Mouse (Mus musculus): ENCODE measurements around the gene Slc38a3. TPM values are rescaled to one million over a fixed set of nuclear protein-coding genes. Genes with fewer than 3 reads are reported as not detected.

Slc38a3 gene
- polyA plus RNA-seq, 1 experiment from 2014 or later: 5.1 TPM

GRCm38 (mm10) chr9:107702606-107703185 lies 33.4 kb upstream of the Slc38a3 start:
- H3K4me3 ChIP-seq: no peak overlapping the region
- no peak overlapping the region for H3K9ac ChIP-seq
- ATAC-seq (ENCODE audit: insufficient number of reproducible peaks, low FRiP score, low TSS enrichment, low read depth): no peak
- H3K36me3 ChIP-seq: peaks cover 18% of the 10 kb centered on the region
- no peaks in the 10 kb centered on the region for H3K27me3 ChIP-seq
- peak overlapping the region; percentile 79 for H3K27ac ChIP-seq
- H3K4me1 ChIP-seq: peaks cover 98% of the 10 kb centered on the region
- WGBS: 66% methylated on average over 3 of the region's 3 CpGs
- 0 out of 2 replicates have a peak overlapping the region, but pooled peaks have one; percentile 3 for H3K4me2 ChIP-seq
- H3K9me3 ChIP-seq: no peaks in the 10 kb centered on the region

- WGBS: 12% methylated on average over 12 of the region's 12 CpGs
- Histone ChIP-seq H3K4me3 (no peak overlapping the region), H3K4me2 (0 out of 2 replicates have a peak overlapping the region, but pooled peaks have one; percentile 10), H3K9me3 (no peaks in the 10 kb centered on the region), H3K4me1 (peaks cover 98% of the 10 kb centered on the region), H3K36me3 (peaks cover 22% of the 10 kb centered on the region), H3K9ac (no peak overlapping the region), H3K27me3 (no peaks in the 10 kb centered on the region), H3K27ac (peak overlapping the region; percentile 72)
- ATAC-seq (ENCODE audit: insufficient number of reproducible peaks, low FRiP score, low TSS enrichment, low read depth): no peak
Measured at GRCm38 (mm10) chr9:107701594-107701993, 32.3 kb upstream of the Slc38a3 start.

DNA sequence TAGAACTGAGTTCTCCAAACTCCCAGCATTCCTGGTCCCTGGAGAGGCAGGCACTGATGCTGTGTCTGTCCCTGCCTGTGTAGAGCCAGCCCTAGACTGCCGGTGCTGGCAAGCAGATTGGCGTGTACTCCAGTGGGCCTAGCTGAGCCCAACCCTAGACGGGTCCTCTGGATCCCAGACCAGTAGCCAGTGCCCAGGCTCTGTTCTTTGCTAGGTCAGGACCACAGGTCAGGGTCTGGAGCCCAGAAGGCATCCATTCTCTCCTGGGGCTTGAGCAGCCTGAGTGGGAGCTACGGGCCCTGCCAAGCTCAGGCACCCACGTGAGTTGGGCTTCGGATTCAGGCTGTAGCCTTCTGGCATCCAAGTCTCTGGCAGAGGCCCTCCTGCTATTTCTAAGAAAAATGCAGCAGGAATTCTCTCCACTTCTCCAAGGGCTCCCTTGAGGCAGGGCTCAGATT lies 30.8 kb upstream of the Slc38a3 start:
- 16% methylated on average over 6 of the region's 6 CpGs for WGBS
- no peak overlapping the region for H3K4me3 ChIP-seq
- H3K27me3 ChIP-seq: no peaks in the 10 kb centered on the region
- peak overlapping the region; percentile 72 for H3K27ac ChIP-seq
- no peak overlapping the region for H3K9ac ChIP-seq
- H3K4me2 ChIP-seq: peak overlapping the region; percentile 24
- no peak for ATAC-seq (ENCODE audit: insufficient number of reproducible peaks, low FRiP score, low TSS enrichment, low read depth)
- no peaks in the 10 kb centered on the region for H3K9me3 ChIP-seq
- H3K36me3 ChIP-seq: peaks cover 30% of the 10 kb centered on the region
- peaks cover 93% of the 10 kb centered on the region for H3K4me1 ChIP-seq

DNA sequence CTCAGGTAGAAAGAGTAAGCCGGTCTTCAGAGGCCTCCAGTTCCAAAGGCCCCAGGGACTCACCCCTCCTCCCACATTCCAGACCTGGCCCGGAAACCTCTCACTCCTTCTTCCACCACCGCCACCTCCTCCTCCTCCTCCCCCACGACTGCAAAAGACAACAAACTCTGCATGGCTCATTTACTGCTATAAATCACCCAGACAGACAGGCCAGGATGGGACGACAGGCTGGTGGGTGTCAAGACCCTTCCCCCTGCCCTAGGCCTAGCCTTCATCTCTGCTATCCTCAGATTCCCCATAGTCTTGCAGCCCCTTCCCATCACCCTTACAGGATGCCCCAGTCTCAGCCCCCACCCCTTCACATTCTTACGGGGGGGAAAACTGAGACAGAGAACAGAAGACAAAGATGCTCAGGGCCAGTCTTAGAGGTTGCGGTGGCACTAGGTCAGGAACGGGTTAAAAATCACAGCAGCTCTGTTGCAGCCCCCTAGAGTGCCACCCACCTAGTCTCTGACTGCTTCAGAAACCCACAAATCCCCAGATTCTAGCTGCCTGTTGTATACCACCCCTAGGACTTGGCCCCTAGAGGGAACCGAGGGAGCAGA lies 30.1 kb upstream of the Slc38a3 start:
- Histone ChIP-seq H3K27ac (peak overlapping the region; percentile 72), H3K4me3 (no peak overlapping the region), H3K36me3 (peaks cover 29% of the 10 kb centered on the region), H3K4me1 (peaks cover 91% of the 10 kb centered on the region), H3K27me3 (no peaks in the 10 kb centered on the region), H3K4me2 (peak overlapping the region; percentile 24; the same call in 1 of the 2 replicates), H3K9ac (no peak overlapping the region), H3K9me3 (no peaks in the 10 kb centered on the region)
- no peak for ATAC-seq (ENCODE audit: insufficient number of reproducible peaks, low FRiP score, low TSS enrichment, low read depth)
- 7% methylated on average over 9 of the region's 9 CpGs for WGBS

DNA sequence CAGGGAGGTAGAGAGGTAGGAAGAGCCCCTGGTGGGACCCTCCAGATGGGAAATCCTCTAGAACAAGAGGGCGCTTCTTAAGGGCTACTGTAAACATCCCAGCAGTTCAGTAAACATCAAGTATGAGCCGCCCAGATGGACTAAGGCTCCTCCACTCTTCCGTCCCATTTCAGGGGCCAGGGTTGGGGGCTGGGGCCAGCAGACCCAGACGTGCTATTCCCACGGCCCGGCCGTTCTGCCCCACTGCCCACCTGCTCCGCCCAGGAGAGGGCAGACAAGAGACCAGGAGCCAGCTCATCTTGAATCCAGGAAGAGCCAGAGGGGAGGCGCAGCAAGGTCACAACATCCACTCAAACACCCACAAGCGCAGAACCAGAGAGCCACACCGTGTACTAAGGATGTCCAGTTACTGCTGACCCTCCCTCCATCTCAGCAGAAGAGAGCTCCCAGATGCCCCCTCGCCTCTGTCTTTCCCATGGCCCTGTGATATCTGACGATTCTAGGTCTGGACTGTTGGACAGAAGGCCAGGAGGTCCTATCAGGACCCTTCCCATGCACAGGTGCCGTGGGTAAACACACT lies 29.4 kb upstream of the Slc38a3 start:
- no peak overlapping the region for H3K4me3 ChIP-seq
- no peaks in the 10 kb centered on the region for H3K9me3 ChIP-seq
- peaks cover 35% of the 10 kb centered on the region for H3K36me3 ChIP-seq
- H3K27ac ChIP-seq: 0 out of 2 replicates have a peak overlapping the region, but pooled peaks have one; percentile 72
- 22% methylated on average over 14 of the region's 14 CpGs for WGBS
- no peak for ATAC-seq (ENCODE audit: insufficient number of reproducible peaks, low FRiP score, low TSS enrichment, low read depth)
- peaks cover 84% of the 10 kb centered on the region for H3K4me1 ChIP-seq
- 0 out of 2 replicates have a peak overlapping the region, but pooled peaks have one; percentile 8 for H3K9ac ChIP-seq
- peak overlapping the region; percentile 24; the same call in 1 of the 2 replicates for H3K4me2 ChIP-seq
- no peaks in the 10 kb centered on the region for H3K27me3 ChIP-seq

- H3K4me2 ChIP-seq: no peak overlapping the region; the same call in 1 of the 2 replicates
- H3K4me3 ChIP-seq: no peak overlapping the region
- H3K27me3 ChIP-seq: no peaks in the 10 kb centered on the region
- ATAC-seq (ENCODE audit: insufficient number of reproducible peaks, low FRiP score, low TSS enrichment, low read depth): no peak
- no peak overlapping the region for H3K9ac ChIP-seq
- H3K36me3 ChIP-seq: peaks cover 37% of the 10 kb centered on the region
- H3K4me1 ChIP-seq: peaks cover 81% of the 10 kb centered on the region
- H3K27ac ChIP-seq: peak overlapping the region; percentile 27; the same call in 1 of the 2 replicates
- no peaks in the 10 kb centered on the region for H3K9me3 ChIP-seq
- WGBS: 21% methylated on average over 14 of the region's 14 CpGs
Measured at GRCm38 (mm10) chr9:107697811-107698521, 28.6 kb upstream of the Slc38a3 start.

DNA sequence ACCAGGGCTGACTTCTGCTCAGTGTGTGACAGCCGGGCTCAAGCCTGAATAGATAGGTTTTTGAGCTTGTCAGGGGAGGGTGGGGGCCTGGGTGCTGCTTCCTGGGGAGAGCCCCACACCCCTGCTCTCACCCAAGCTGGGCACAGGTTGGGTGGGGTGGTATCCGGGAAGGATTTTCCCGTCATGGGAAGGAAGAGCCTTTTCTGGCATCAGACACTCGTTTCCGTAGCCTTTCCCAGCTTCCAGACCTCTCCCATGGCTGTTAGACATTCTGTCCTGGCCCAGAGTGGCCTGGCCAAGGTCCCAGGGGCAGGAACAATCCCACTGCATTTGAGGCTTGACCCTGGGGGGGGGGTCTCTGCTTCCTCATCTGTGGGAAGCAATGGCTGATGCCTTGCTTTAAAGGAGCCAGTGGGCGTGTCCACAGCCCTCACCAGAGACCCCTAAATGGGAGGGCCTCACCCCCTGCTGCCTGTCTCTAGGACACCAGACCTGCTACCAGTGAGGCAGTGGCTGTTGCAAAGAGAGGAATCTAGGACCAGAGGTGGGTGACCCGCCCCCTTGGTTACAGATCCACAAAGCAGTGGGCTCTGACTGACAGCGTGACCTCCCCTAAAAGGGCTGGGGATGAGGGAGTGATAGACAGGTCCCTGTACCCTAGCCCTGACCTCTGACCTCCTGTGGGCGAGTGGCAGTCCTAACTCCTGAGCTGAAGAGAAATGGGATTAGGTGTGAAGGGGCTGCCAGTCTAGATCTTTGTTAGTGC lies 27.7 kb upstream of the Slc38a3 start:
- no peak for ATAC-seq (ENCODE audit: insufficient number of reproducible peaks, low FRiP score, low TSS enrichment, low read depth)
- Histone ChIP-seq H3K9ac (no peak overlapping the region), H3K9me3 (no peaks in the 10 kb centered on the region), H3K27ac (peak overlapping the region; percentile 57; the same call in 1 of the 2 replicates), H3K4me2 (no peak overlapping the region), H3K4me1 (peaks cover 76% of the 10 kb centered on the region), H3K27me3 (no peaks in the 10 kb centered on the region), H3K36me3 (peaks cover 43% of the 10 kb centered on the region), H3K4me3 (no peak overlapping the region)
- WGBS: 50% methylated on average over 9 of the region's 9 CpGs

GRCm38 (mm10) chr9:107696106-107696479 lies 26.8 kb upstream of the Slc38a3 start:
- H3K9ac ChIP-seq: no peak overlapping the region
- H3K4me1 ChIP-seq: peaks cover 67% of the 10 kb centered on the region
- no peak overlapping the region for H3K4me2 ChIP-seq
- no peak for ATAC-seq (ENCODE audit: insufficient number of reproducible peaks, low FRiP score, low TSS enrichment, low read depth)
- WGBS: 42% methylated on average over 6 of the region's 6 CpGs
- H3K27me3 ChIP-seq: no peaks in the 10 kb centered on the region
- peaks cover 52% of the 10 kb centered on the region for H3K36me3 ChIP-seq
- H3K27ac ChIP-seq: peak overlapping the region; percentile 69
- no peaks in the 10 kb centered on the region for H3K9me3 ChIP-seq
- H3K4me3 ChIP-seq: no peak overlapping the region

DNA sequence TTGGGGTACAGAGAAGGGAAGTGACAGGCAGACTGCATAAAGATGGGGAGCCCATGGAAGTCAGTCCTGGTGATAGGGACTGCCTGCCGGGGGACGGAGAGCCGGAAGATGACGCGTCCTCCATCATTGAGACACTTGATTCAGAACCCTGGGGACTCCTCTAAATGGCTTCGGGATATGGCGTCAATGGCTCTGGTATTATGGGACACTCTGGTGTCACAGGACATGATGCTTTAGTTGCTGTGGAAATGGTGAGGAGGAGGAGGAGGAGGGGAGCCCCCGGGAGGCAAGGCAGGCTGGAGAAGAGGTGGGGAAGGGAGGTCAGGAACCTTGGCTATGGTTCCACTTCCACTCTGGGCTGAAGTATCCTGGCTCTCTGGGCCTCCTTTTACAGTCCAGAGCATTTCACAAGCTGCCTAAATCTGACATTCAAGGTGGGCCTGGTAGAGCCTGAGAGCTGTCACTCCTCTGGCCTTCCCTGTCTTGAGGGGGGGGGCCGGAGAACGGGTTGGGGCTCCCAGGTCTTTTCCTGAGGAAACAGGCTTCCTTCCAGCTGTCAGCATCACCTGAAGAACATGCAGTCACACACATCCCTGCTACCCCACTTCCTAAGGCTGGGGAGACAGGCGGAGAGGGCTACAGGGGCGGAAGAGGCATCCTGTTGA lies 26.2 kb upstream of the Slc38a3 start:
- no peak for ATAC-seq (ENCODE audit: insufficient number of reproducible peaks, low FRiP score, low TSS enrichment, low read depth)
- peak overlapping the region; percentile 24; the same call in 1 of the 2 replicates for H3K27ac ChIP-seq
- 84% methylated on average over 12 of the region's 12 CpGs for WGBS
- H3K9ac ChIP-seq: no peak overlapping the region
- no peaks in the 10 kb centered on the region for H3K27me3 ChIP-seq
- no peak overlapping the region for H3K4me3 ChIP-seq
- peaks cover 57% of the 10 kb centered on the region for H3K36me3 ChIP-seq
- no peak overlapping the region for H3K4me2 ChIP-seq
- peaks cover 62% of the 10 kb centered on the region for H3K4me1 ChIP-seq
- H3K9me3 ChIP-seq: no peaks in the 10 kb centered on the region

- peaks cover 60% of the 10 kb centered on the region for H3K36me3 ChIP-seq
Measured at GRCm38 (mm10) chr9:107694627-107695026, 25.3 kb upstream of the Slc38a3 start.

More at GRCm38 (mm10) chr9:107694627-107695026, 25.3 kb upstream of the Slc38a3 start:
- Histone ChIP-seq H3K4me3 (no peak overlapping the region), H3K9ac (no peak overlapping the region), H3K27me3 (no peaks in the 10 kb centered on the region), H3K9me3 (no peaks in the 10 kb centered on the region), H3K4me2 (no peak overlapping the region), H3K4me1 (peaks cover 53% of the 10 kb centered on the region), H3K27ac (no peak overlapping the region; the same call in 1 of the 2 replicates)
- WGBS: 74% methylated on average over 7 of the region's 7 CpGs
- no peak for ATAC-seq (ENCODE audit: insufficient number of reproducible peaks, low FRiP score, low TSS enrichment, low read depth)

Data from limb, embryonic 15.5 days (tissue).